Mouse (Mus musculus): Measurements from ENCODE around the gene Ciapin1. TPM values are rescaled to one million over a fixed set of nuclear protein-coding genes. Genes with fewer than 3 reads are reported as not detected.

The Ciapin1 gene
- 46.6 and 48.2 TPM in 2 replicates for polyA plus RNA-seq (2015; fragmentation: Nextera tagmentation; extraction: Ambion mirVana)

- ATAC-seq (ENCODE audit: insufficient read depth) = peak; percentile 97
- WGBS (ENCODE audit: insufficient replicate concordance) = under 1% methylated on average over 82 of the region's 82 CpGs
- Histone ChIP-seq H3K9me3 (replicated peaks) (no peaks in the 10 kb centered on the region), H3K4me1 (replicated peaks) (peaks cover 52% of the 10 kb centered on the region), H3K9ac (peak within 1 kb of the TSS; percentile 97), H3K4me2 (peak within 1 kb of the TSS; percentile 81), H3K36me3 (replicated peaks) (0 out of 2 replicates have a peak, but pooled peaks cover 6% of the 10 kb centered on the region), H3K27me3 (no peaks in the 10 kb centered on the region), H3K4me3 (replicated peaks) (peak within 1 kb of the TSS; percentile 89), H3K27ac (replicated peaks) (peak within 1 kb of the TSS; percentile 95)
Measured at GRCm38 (mm10) chr8:94837662-94838574, at the start of gene Ciapin1, which contains the start of gene Coq9. Ciapin1 (minus strand) TSS chr8:94838358. Coq9 (plus strand) TSS chr8:94838321.

- Histone ChIP-seq H3K4me2 (no peak overlapping the region), H3K4me3 (replicated peaks) (no peak overlapping the region), H3K36me3 (replicated peaks) (no peaks in the 10 kb centered on the region), H3K9me3 (replicated peaks) (no peaks in the 10 kb centered on the region), H3K27ac (replicated peaks) (no peak overlapping the region), H3K9ac (no peak overlapping the region), H3K27me3 (peaks cover 21% of the 10 kb centered on the region; the same call in 1 of the 2 replicates), H3K4me1 (replicated peaks) (peaks cover 21% of the 10 kb centered on the region)
- WGBS (ENCODE audit: insufficient replicate concordance) = 48% methylated on average over 4 of the region's 4 CpGs
- no peak for ATAC-seq (ENCODE audit: insufficient read depth)
Measured at GRCm38 (mm10) chr8:94880742-94881141, 42.6 kb upstream of the Ciapin1 start.

GRCm38 (mm10) chr8:94876820-94877219 is 38.7 kb upstream of the Ciapin1 start:
- H3K4me3 ChIP-seq (replicated peaks) = 0 out of 2 replicates have a peak overlapping the region, but pooled peaks have one; percentile 80

GRCm38 (mm10) chr8:94876197-94876730 is 38.1 kb upstream of the Ciapin1 start, which contains the start of gene Dok4:
Dok4 (minus strand) TSS chr8:94876330.
- 1% methylated on average over 37 of the region's 37 CpGs for WGBS (ENCODE audit: insufficient replicate concordance)
- Histone ChIP-seq H3K9ac (peak within 1 kb of the TSS; percentile 89), H3K4me1 (replicated peaks) (peaks cover 55% of the 10 kb centered on the region)

More at GRCm38 (mm10) chr8:94876820-94877219, 38.7 kb upstream of the Ciapin1 start:
- no peak for ATAC-seq (ENCODE audit: insufficient read depth)
- H3K9ac ChIP-seq = 0 out of 2 replicates have a peak overlapping the region, but pooled peaks have one; percentile 45
- peaks cover 53% of the 10 kb centered on the region for H3K27me3 ChIP-seq
- WGBS (ENCODE audit: insufficient replicate concordance) = 36% methylated on average over 3 of the region's 3 CpGs
- no peaks in the 10 kb centered on the region for H3K9me3 ChIP-seq (replicated peaks)
- peaks cover 6% of the 10 kb centered on the region; the same call in 1 of the 2 replicates for H3K36me3 ChIP-seq (replicated peaks)
- H3K4me2 ChIP-seq = peak overlapping the region; percentile 87
- H3K27ac ChIP-seq (replicated peaks) = peak overlapping the region; percentile 82
- peaks cover 50% of the 10 kb centered on the region for H3K4me1 ChIP-seq (replicated peaks)

GRCm38 (mm10) chr8:94875871-94876150 is 37.7 kb upstream of the Ciapin1 start:
- WGBS (ENCODE audit: insufficient replicate concordance) = under 1% methylated on average over 18 of the region's 20 CpGs
- H3K4me2 ChIP-seq = peak overlapping the region; percentile 87
- H3K9me3 ChIP-seq (replicated peaks) = no peaks in the 10 kb centered on the region
- peaks cover 60% of the 10 kb centered on the region for H3K4me1 ChIP-seq (replicated peaks)
- peak; percentile 23 for ATAC-seq (ENCODE audit: insufficient read depth)
- H3K36me3 ChIP-seq (replicated peaks) = peaks cover 6% of the 10 kb centered on the region; the same call in 1 of the 2 replicates
- H3K4me3 ChIP-seq (replicated peaks) = peak overlapping the region; percentile 80
- peaks cover 56% of the 10 kb centered on the region for H3K27me3 ChIP-seq
- H3K9ac ChIP-seq = peak overlapping the region; percentile 89
- H3K27ac ChIP-seq (replicated peaks) = peak overlapping the region; percentile 97

More at GRCm38 (mm10) chr8:94876197-94876730, 38.1 kb upstream of the Ciapin1 start, which contains the start of gene Dok4:
- peaks cover 6% of the 10 kb centered on the region; the same call in 1 of the 2 replicates for H3K36me3 ChIP-seq (replicated peaks)
- ATAC-seq (ENCODE audit: insufficient read depth) = peak; percentile 85
- no peaks in the 10 kb centered on the region for H3K9me3 ChIP-seq (replicated peaks)
- peak within 1 kb of the TSS; percentile 97 for H3K27ac ChIP-seq (replicated peaks)
- peak within 1 kb of the TSS; percentile 87 for H3K4me2 ChIP-seq
- H3K27me3 ChIP-seq = peaks cover 54% of the 10 kb centered on the region
- H3K4me3 ChIP-seq (replicated peaks) = peak within 1 kb of the TSS; percentile 80

- peaks cover 58% of the 10 kb centered on the region for H3K27me3 ChIP-seq
- peak overlapping the region; percentile 89 for H3K9ac ChIP-seq
- no peaks in the 10 kb centered on the region for H3K9me3 ChIP-seq (replicated peaks)
- peaks cover 12% of the 10 kb centered on the region; the same call in 1 of the 2 replicates for H3K36me3 ChIP-seq (replicated peaks)
- ATAC-seq (ENCODE audit: insufficient read depth) = peak; percentile 24
- H3K4me1 ChIP-seq (replicated peaks) = peaks cover 65% of the 10 kb centered on the region
- H3K4me3 ChIP-seq (replicated peaks) = peak overlapping the region; percentile 80
- WGBS (ENCODE audit: insufficient replicate concordance) = 19% methylated on average over 17 of the region's 17 CpGs
- H3K4me2 ChIP-seq = peak overlapping the region; percentile 87
- peak overlapping the region; percentile 97 for H3K27ac ChIP-seq (replicated peaks)
Measured at GRCm38 (mm10) chr8:94875096-94875870, 37.1 kb upstream of the Ciapin1 start.

- Histone ChIP-seq H3K27ac (replicated peaks) (peak overlapping the region; percentile 97), H3K4me3 (replicated peaks) (peak overlapping the region; percentile 80), H3K4me2 (peak overlapping the region; percentile 87), H3K9ac (peak overlapping the region; percentile 89), H3K9me3 (replicated peaks) (no peaks in the 10 kb centered on the region), H3K4me1 (replicated peaks) (peaks cover 74% of the 10 kb centered on the region), H3K36me3 (replicated peaks) (peaks cover 20% of the 10 kb centered on the region; the same call in 1 of the 2 replicates), H3K27me3 (peaks cover 64% of the 10 kb centered on the region)
- ATAC-seq (ENCODE audit: insufficient read depth) = peak; percentile 43
- 11% methylated on average over 6 of the region's 6 CpGs for WGBS (ENCODE audit: insufficient replicate concordance)
Measured at GRCm38 (mm10) chr8:94874358-94874757, 36.2 kb upstream of the Ciapin1 start.

GRCm38 (mm10) chr8:94872576-94872975 is 34.4 kb upstream of the Ciapin1 start:
- no peak overlapping the region for H3K4me3 ChIP-seq (replicated peaks)
- H3K27ac ChIP-seq (replicated peaks) = no peak overlapping the region
- H3K36me3 ChIP-seq (replicated peaks) = peaks cover 38% of the 10 kb centered on the region
- no peak overlapping the region for H3K9ac ChIP-seq
- WGBS (ENCODE audit: insufficient replicate concordance) = 88% methylated on average over 2 of the region's 2 CpGs
- H3K4me1 ChIP-seq (replicated peaks) = peaks cover 77% of the 10 kb centered on the region
- no peak for ATAC-seq (ENCODE audit: insufficient read depth)
- no peaks in the 10 kb centered on the region for H3K9me3 ChIP-seq (replicated peaks)
- H3K27me3 ChIP-seq = peaks cover 66% of the 10 kb centered on the region
- H3K4me2 ChIP-seq = no peak overlapping the region

GRCm38 (mm10) chr8:94872156-94872555 is 34.0 kb upstream of the Ciapin1 start:
- H3K36me3 ChIP-seq (replicated peaks) = peaks cover 42% of the 10 kb centered on the region
- WGBS (ENCODE audit: insufficient replicate concordance) = 68% methylated on average over 3 of the region's 3 CpGs
- H3K4me1 ChIP-seq (replicated peaks) = peaks cover 77% of the 10 kb centered on the region
- H3K9ac ChIP-seq = no peak overlapping the region
- no peak overlapping the region for H3K4me2 ChIP-seq
- peaks cover 66% of the 10 kb centered on the region for H3K27me3 ChIP-seq
- no peak overlapping the region for H3K27ac ChIP-seq (replicated peaks)
- ATAC-seq (ENCODE audit: insufficient read depth) = no peak
- no peak overlapping the region for H3K4me3 ChIP-seq (replicated peaks)
- H3K9me3 ChIP-seq (replicated peaks) = no peaks in the 10 kb centered on the region

- Histone ChIP-seq H3K27me3 (peaks cover 66% of the 10 kb centered on the region), H3K4me2 (peak overlapping the region; percentile 58), H3K4me1 (replicated peaks) (peaks cover 69% of the 10 kb centered on the region), H3K9ac (no peak overlapping the region), H3K4me3 (replicated peaks) (peak overlapping the region; percentile 36), H3K36me3 (replicated peaks) (peaks cover 51% of the 10 kb centered on the region), H3K27ac (replicated peaks) (no peak overlapping the region), H3K9me3 (replicated peaks) (no peaks in the 10 kb centered on the region)
- WGBS (ENCODE audit: insufficient replicate concordance) = 4% methylated on average over 7 of the region's 7 CpGs
- no peak for ATAC-seq (ENCODE audit: insufficient read depth)
Measured at GRCm38 (mm10) chr8:94871108-94871894, 33.1 kb upstream of the Ciapin1 start.

Measured in liver, embryonic 15.5 days (tissue).